Mouse (Mus musculus) adrenal gland, adult 8-10 months (tissue): ENCODE measurements around the gene Rorb. TPM values are rescaled to one million over a fixed set of nuclear protein-coding genes. Genes with fewer than 3 reads are reported as not detected.
A peak's percentile ranks its signal among the peaks of the same experiment; 100 is the strongest.

ENCODE experiments used
- DNase-seq: peaks from one replicate; pipeline ENCODE4 v3.0.0; 2022
- total RNA-seq, 4 experiments: library from RNA; stranded (reverse); gene quantifications; 2 replicates each; pipeline ENCODE4 v1.2.4; 2022

The Rorb gene
- total RNA-seq, 4 experiments from 2014 or later, result 0.46 to 1.00 (median 0.54) TPM

DNA sequence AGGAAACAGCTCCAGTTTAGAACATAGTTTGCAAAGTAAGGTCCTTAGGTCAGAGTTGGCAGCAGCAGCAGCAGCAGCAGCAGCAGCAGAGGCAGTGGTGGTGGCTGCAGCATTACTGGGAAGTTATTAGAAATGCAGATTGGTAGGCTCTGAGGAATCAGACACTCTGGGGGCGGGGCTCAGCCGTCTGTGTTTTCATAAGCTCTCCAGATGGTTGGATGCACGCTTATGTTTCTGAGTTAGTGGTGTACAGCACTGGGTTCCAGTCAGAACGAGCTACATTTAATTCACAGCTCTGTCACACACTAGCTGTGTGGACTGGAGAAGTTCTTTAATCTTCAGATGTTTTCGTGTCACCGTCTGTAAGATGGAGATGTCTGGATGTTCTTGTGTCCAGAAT, 105.9 kb downstream of the Rorb start:
- DNase-seq, result no peak

DNA sequence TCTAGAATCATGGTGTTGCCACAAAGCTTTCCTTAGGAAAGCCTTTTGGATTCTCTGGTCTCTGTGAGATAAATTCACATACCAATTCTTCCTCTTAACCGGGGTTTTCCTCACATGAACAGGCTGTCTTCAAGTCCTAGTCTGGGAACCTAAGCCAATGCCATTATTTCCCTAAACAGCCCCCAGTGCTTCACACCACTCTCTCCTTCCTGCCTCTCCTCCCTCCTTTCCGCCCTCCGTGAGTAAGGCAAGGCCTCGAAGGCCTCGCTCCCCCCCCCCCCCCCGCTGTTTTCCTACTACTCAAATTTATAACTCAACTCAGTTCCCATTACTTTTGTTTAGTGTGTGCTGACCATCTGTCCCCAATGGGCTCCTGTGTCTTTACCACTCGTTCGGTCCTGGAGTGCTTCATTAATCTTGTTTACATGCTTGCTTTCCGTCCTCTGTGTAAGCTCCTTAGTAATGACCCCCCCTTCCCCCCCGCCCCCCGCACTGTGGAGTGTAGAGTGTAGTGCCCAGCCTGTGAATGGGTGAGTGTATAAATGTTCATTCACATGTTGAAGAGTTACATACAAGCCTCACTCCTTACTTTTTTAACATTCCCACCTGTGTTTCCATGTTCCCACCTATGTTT, 106.9 kb downstream of the Rorb start:
- no peak for DNase-seq

GRCm38 (mm10) chr19:18998966-18999365, 112.0 kb downstream of the Rorb start:
- DNase-seq, result no peak

DNA sequence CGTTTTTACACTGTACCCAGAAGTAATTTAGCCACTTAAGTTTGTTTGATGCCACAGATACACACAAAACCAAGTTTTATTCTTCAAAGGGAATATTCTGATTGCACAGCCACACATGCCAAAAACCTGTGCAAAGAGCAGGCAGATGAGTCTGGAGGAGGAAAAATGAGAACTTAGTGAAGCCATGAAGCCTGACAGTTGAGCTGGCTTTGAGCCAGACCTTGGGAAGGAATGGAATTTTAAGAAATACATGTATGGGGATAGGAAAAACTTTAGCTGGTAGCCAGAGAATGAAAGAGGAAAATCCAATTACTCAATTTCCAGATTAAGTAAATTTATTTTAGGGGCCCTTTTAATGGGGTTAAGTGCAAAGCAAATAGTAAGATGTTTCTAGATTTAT, 113.3 kb downstream of the Rorb start:
- no peak for DNase-seq

DNA sequence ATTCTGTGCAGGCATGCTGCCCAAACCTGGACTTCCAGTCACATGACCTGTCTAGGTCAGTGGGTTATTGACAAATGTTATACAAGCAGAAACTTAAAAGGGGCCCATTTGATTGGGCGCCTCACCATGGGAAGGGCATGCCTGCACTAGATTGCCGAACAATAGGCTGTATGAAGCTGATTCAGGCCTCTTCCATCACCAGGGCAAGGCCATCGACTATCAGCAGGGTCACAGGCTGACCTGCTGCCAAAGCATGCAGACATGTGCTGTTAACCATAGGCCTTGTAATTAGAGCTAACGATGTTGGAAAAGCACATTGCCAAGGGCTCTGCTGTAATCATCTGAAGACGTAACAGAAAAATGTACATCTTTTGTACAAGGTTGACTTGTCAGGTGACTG, 131.0 kb downstream of the Rorb start:
- DNase-seq, result peak; percentile 48

DNA sequence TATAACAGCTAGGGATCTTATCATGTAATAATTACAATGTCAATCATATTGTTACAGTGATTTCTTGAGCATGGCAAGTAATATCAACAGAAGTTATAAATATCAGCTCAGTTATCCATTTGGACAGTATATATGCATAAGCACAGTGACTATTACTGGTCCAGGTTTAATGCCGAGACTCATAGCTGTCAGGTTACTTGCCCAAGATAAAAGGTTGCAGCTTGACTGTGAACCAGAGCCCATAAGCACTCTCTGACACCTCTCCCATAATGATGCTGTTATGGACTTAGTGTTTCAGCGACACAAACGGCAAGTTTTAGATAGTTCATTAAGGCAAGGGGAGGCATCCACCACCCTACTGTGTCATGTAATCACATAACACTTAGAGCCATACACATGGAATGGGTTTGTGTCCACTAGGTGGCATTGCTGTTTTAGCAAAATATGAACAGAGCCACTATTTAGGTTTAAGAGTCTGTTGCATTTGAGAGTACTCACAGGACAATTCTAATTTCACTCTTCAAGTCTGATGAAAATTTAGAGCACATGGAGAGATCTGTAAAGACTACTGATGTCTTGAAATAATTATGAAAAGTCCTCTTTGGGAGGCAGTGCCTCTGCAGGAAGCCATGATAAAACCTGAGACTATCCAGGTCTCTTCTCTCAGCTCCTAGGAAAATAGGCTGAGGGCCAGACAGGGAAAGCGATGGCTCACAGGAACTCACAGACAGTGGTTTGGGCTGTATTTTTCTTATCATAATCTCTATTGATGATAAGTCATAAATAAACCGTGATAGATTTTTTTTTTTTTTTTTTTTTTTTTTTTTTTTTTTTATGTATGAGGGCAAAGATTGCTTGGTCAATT, 136.0 kb downstream of the Rorb start:
- DNase-seq, result no peak

DNA sequence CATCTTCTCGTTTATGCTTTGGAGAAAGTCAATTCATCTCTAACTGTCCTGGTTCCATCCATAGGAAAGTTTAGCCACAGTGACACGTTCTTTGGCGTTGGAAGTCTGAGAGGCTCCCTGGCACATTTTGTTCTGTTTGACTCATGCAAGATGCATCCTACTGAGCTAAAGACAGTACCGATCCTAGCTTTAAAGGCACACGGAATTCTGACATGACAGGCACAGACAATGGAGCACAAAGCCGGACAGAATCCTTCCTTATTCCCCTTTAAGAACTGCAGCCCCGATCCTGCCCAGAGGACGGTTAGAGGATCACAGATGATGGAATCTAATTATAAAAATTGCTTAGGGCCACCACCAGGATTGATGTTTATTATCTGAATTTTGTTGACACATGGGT, 141.6 kb downstream of the Rorb start:
- no peak for DNase-seq

- no peak for DNase-seq
Measured at GRCm38 (mm10) chr19:18967307-18967706, 143.7 kb downstream of the Rorb start.

- DNase-seq, result no peak
Measured at GRCm38 (mm10) chr19:18959862-18960261, 151.1 kb downstream of the Rorb start.

DNA sequence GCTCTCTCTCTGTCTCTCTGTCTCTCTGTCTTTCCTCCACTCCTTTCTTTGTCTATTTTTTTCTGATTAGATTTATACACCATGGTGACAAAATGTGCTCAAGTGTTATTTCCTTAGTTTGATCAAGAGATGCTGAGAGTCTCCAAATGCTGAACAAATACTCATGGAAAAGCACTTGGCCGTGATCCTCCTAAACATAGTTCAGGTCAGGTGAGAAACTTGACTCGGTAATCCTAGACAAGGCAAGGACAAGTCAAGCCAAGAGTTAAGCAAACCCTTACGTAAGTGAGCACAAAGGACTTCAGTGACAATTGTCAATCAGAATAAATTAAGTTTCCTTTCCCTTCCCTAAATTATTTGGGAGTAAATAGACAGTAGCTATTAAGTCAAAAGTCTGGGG, 158.2 kb downstream of the Rorb start:
- DNase-seq, result no peak

DNA sequence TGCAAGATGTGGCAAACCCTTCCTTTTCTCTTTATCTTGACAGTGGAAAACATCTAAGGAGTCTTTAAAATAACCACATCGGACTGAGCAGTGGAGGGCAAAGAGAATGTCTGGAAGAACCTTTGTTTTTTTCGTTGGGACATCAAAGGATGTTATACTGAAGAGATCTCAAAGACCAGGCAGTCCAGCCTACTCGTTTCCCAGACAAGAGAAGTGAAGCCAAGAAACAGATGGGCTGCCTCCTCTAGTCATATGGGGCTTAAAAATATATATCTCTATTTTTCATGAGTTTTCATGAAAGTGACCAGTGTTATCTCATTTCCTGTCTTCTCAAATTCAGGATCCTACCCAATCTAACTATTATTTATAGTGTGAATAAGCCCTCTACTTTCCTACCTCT, 163.8 kb downstream of the Rorb start:
- no peak for DNase-seq

GRCm38 (mm10) chr19:18945265-18945664, 165.7 kb downstream of the Rorb start:
- DNase-seq, result no peak

DNA sequence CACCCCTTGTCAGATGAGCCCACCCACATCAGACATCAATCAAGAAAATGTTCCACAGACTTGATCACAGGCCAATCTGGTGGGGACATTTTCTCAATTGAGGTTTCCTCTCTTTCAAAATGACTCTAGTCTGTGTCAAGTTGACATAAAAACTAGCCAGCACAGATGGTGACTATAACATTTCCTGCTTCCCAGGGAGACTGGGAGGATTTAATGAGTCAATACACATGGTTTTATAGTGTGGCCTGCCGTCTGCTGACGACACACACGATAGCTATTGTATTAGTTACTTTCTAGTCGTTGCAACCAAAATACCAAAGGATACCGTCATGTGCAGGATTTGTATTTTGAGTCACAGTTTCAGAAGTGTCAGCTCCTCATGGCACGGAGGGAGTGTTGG, 169.6 kb downstream of the Rorb start:
- no peak for DNase-seq

DNA sequence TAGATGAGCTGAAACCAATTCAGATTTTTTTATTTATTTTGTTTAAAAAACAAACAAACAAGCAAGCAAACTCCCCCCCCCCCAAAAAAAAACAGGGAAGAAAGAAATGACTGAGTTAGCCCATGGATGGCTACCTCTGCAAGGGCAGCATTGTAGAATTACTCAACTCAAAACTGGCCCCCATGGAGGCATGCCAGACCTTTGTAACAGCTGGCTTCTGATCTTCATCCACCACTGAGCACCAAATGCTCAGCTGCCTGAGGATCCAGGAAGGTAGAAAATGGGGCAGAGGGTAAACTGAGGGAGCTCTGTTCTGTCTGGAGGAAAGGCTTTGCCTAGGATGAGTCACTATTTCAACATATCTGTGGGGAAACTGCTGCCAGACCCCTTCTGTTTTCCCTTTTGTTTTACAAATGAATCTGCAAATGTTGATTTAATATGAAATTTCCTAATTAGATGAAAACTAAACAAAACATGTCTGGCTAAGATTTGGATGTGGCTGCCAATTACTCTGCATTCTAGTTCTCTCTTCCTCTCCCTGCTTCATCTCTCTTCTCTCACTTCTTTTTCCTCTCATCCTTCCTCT, 199.1 kb downstream of the Rorb start:
- DNase-seq, result peak; percentile 12

DNA sequence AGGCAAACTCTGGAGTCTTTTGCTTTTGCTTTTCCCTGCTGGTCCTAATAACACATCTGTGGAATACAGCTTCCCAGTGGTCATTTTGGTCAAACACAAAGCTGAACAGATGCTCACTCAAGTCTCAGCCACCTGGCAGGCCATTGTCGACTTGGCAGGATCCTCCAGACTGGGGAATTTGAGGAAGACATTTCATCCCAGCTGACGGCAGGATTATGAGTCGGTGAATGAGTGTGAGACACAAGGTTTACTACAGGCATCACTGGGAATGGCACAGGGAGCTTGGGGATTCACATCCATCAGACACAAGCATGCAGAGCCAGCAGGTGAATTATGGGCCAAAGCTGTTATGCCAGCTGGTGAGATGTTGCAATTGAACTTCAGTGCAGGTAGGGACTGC, 201.4 kb downstream of the Rorb start:
- DNase-seq, result no peak

DNA sequence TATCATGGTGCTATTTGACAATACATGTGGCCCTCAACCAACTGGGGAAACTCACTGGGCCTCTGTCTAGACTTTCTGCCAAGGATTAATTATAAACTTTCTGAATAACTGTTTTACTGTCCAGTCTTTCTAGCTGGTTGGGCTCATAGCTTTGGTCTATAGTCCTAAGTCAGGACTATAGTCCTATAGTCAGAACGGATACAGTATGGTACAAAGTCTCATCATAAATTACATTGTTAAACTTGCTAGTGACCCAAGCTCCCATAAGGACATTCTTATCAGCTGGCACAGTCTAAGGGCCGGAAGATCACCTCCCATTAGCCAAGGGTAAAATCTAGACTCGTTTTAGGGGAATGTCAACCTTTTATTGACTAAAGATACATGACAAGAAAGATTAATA, 205.5 kb downstream of the Rorb start:
- no peak for DNase-seq

- no peak for DNase-seq
Measured at GRCm38 (mm10) chr19:18902694-18903067, 208.3 kb downstream of the Rorb start.

DNA sequence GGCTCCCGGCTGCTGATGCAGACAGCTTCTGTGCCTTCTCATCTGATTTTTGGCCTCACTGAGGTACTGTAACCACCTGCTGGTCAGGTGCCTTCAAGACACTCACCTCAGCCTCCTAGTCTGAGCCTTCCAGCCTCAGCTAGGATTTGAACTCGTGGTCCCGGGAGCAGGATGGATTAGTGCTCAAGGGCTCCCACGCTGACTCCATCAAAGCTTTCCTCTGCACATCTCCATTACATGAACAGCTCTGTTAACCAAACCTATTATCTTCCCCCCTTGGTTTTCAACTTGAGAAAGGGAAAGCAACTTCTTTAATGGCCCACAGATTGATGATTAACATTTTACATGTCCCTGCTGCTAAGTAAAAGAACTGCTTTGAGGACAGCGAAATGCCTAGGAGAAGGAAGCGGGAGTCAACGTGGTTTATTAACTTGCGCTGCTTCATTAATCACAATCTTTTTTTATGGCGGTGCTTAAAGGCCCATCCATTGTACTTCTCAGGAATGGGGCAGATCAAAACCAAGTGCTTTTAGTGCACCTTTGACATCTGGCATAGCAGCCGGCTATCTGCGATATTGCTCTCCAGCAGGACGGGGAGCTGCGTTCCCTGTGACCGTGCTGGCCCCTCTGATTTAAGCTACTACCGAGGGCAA, 208.8 kb downstream of the Rorb start:
- DNase-seq, result no peak

DNA sequence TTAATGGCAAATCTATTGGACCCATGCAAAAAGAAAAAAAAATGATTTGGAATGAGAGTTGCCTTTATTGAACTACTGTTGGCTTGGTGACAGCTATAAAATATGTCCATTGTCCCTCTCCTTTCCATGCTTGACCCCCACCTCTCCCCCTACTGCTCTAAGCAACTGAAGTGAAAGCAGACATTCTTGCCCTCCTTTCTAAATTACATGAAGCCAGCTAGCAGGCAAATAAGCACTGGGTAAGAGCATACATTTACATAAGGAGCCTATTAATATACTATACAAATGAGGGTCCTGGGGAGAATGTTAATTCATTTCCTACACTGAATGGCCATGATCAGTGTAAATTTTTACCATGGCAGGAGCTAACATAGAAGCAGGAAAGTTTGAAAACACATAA, 212.8 kb downstream of the Rorb start:
- no peak for DNase-seq

- no peak for DNase-seq
Measured at GRCm38 (mm10) chr19:18890216-18890615, 220.8 kb downstream of the Rorb start.

DNA sequence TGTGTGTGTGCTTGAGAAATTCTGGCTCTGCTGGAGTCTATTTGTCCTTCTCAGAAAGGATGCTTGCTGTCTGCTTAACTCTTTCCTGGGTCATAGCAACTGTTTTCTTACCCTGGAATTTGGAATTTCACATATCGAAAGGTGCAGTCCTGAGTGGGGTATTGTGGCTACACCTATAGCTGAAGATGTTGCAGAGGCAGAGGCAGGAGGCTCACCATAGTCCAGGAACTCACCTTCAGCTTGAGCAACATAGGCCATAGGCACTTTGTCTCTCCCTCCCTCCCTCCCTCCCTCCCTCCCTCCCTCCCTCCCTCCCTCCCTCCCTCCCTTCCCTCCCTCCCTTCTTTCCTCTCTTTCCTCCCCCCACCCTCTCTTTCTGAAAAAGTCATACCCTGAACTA, 221.4 kb downstream of the Rorb start:
- no peak for DNase-seq

- no peak for DNase-seq
Measured at GRCm38 (mm10) chr19:18889117-18889627, 221.8 kb downstream of the Rorb start.

- DNase-seq, result no peak
Measured at GRCm38 (mm10) chr19:18888491-18889116, 222.4 kb downstream of the Rorb start.
